Mouse (Mus musculus): Measurements from ENCODE around the gene Clec2d. TPM values are rescaled to one million over a fixed set of nuclear protein-coding genes. Genes with fewer than 3 reads are reported as not detected.
"Not testable (repeated sequence)": the region's sequence is repeated elsewhere in the genome, so short reads cannot be mapped to it uniquely, and the experiment has no call there.

The Clec2d gene
- polyA plus RNA-seq, 1 experiment from 2014 or later, result 0.59 TPM

DNA sequence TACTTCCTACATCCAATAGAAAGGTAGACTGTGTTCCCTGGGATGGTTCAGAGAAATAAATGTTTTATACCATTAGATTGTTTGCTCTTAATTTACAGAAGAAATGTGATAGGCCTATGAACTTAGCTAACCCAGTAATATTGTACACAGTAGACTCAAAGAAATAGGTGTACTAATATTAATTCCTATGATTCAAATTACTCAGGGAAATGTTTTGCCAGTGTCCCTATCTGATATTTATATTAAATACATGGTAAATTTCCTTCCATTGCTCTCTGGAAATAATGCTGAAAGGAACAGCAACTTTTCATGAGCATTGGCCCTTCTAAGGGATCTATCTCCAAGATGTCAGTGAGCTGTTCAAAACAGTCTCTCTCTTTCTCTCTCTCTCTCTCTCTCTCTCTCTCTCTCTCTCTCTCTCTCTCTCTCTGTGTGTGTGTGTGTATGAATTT lies 6.8 kb downstream of the Clec2d start:
- no peak for TF ChIP-seq CTCF (IDR thresholded peaks at IDR 0.05; ENCODE audit: low read depth)
- Histone ChIP-seq H3K27ac (ENCODE audit: low read depth) (no peak overlapping the region), H3K9me3 (ENCODE audit: low read depth, low read length) (no peaks in the 10 kb centered on the region), H3K4me2 (no peak overlapping the region), H3K4me1 (ENCODE audit: insufficient read depth) (peaks cover 6% of the 10 kb centered on the region), H3K9ac (no peak overlapping the region), H3K27me3 (ENCODE audit: insufficient read depth, low read length) (no peaks in the 10 kb centered on the region), H3K4me3 (ENCODE audit: low read depth, low read length) (no peak overlapping the region), H3K36me3 (ENCODE audit: insufficient read depth) (peaks cover 30% of the 10 kb centered on the region)
- ATAC-seq (ENCODE audit: insufficient read depth) (no peak), DNase-seq (no peak)

DNA sequence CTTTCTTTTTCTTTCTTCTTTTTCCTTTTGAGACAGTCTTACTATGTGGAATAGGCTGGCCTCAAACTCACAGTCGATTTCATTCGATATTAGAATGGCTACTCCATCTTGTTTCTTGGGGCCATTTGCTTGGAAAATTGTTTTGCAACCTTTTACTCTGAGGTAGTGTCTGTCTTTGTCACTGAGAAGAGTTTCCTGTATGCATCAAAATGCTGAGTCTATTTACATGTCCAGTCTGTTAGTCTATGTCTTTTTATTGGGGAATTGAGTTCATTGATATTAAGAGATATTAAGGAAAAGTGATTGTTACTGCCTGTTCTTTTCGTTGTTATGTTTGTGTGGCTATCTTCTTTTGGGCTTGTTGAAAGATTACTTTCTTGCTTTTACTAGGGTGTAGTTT lies 7.4 kb downstream of the Clec2d start:
- H3K4me1 ChIP-seq (ENCODE audit: insufficient read depth); H3K9ac ChIP-seq; H3K4me2 ChIP-seq; H3K27me3 ChIP-seq (ENCODE audit: insufficient read depth, low read length); H3K9me3 ChIP-seq (ENCODE audit: low read depth, low read length); H3K27ac ChIP-seq (ENCODE audit: low read depth); DNase-seq; H3K4me3 ChIP-seq (ENCODE audit: low read depth, low read length); ATAC-seq (ENCODE audit: insufficient read depth): not testable (repeated sequence)
- H3K36me3 ChIP-seq (ENCODE audit: insufficient read depth), result peaks cover 30% of the 10 kb centered on the region
- WGBS, result 89% methylated on average over 3 of the region's 3 CpGs

DNA sequence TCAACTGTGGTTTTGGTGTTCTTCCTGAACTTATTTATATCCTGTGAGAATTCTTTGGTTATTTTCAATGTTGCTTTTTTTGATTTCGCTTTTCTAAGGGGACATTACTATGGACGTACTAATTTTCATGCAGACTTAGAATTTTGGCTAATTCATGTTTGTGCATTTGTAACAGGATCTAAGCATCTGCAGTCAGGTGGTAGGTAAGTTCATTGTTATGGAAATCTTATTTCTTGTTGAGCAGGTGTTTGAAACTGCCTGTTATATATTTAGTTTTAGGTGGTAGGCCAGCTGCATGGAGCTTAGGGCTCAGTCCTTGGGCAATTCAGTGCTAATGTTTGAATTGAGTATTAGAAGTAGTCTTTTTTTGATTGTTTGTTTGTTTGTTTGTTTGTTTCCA lies 13.0 kb downstream of the Clec2d start:
- no peak overlapping the region for H3K9ac ChIP-seq
- H3K36me3 ChIP-seq (ENCODE audit: insufficient read depth), result no peaks in the 10 kb centered on the region
- ATAC-seq (ENCODE audit: insufficient read depth) (no peak), DNase-seq (no peak)
- no peaks in the 10 kb centered on the region for H3K4me1 ChIP-seq (ENCODE audit: insufficient read depth)
- TF ChIP-seq CTCF (IDR thresholded peaks at IDR 0.05; ENCODE audit: low read depth), result no peak
- no peak overlapping the region for H3K4me2 ChIP-seq
- H3K9me3 ChIP-seq (ENCODE audit: low read depth, low read length), result no peaks in the 10 kb centered on the region
- no peak overlapping the region for H3K4me3 ChIP-seq (ENCODE audit: low read depth, low read length)
- 96% methylated on average over 2 of the region's 2 CpGs for WGBS
- no peak overlapping the region for H3K27ac ChIP-seq (ENCODE audit: low read depth)
- H3K27me3 ChIP-seq (ENCODE audit: insufficient read depth, low read length), result no peaks in the 10 kb centered on the region

DNA sequence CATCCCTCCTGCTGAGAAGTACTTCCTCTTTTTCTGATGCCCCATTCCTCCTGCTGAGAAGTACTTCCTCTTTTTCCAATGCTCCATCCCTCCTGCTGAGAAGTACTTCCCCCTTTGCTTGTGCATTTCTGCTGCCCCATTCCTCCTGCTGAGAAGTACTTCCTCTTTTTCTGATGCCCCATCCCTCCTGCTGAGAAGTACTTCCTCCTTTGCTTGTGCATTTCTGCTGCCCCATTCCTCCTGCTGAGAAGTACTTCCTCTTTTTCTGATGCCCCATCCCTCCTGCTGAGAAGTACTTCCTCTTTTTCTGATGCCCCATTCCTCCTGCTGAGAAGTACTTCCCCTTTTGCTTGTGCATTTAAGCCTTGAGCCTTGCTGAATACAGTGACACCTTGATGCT lies 19.7 kb downstream of the Clec2d start:
- H3K9me3 ChIP-seq (ENCODE audit: low read depth, low read length); H3K27me3 ChIP-seq (ENCODE audit: insufficient read depth, low read length); H3K9ac ChIP-seq; H3K27ac ChIP-seq (ENCODE audit: low read depth); H3K4me3 ChIP-seq (ENCODE audit: low read depth, low read length); DNase-seq; ATAC-seq (ENCODE audit: insufficient read depth); H3K4me2 ChIP-seq; H3K36me3 ChIP-seq (ENCODE audit: insufficient read depth); H3K4me1 ChIP-seq (ENCODE audit: insufficient read depth): not testable (repeated sequence)

- H3K4me1 ChIP-seq (ENCODE audit: insufficient read depth), result no peaks in the 10 kb centered on the region
- DNase-seq (no peak), ATAC-seq (ENCODE audit: insufficient read depth) (no peak)
- H3K27ac ChIP-seq (ENCODE audit: low read depth), result no peak overlapping the region
- H3K36me3 ChIP-seq (ENCODE audit: insufficient read depth), result no peaks in the 10 kb centered on the region
- no peak overlapping the region for H3K4me2 ChIP-seq
- H3K4me3 ChIP-seq (ENCODE audit: low read depth, low read length), result no peak overlapping the region
- 89% methylated on average over 1 of the region's 1 CpGs for WGBS
- no peak for TF ChIP-seq CTCF (IDR thresholded peaks at IDR 0.05; ENCODE audit: low read depth)
- no peaks in the 10 kb centered on the region for H3K27me3 ChIP-seq (ENCODE audit: insufficient read depth, low read length)
- no peaks in the 10 kb centered on the region for H3K9me3 ChIP-seq (ENCODE audit: low read depth, low read length)
- no peak overlapping the region for H3K9ac ChIP-seq
These were observed 21.9 kb downstream of the Clec2d start for GRCm38 (mm10) chr6:129202306-129202705.

DNA sequence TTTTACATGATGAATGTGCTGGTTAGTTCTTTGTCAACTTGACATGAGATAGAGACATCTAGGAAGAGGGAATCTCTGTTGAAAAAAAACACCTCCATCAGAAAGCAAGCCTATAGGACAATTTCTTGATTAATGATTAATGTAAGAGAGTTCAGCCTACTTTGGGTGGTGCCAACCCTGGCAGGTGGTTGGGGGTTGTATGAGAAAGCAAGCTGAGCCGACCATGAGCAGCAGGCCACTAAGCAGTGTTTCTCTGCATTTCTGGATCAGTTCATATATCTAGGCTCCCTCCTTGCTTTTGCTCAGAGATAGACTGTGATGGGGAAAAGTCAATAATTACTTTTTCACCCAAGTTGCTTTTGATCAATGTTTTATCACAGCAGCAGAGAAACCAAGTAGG lies 23.9 kb downstream of the Clec2d start:
- no peaks in the 10 kb centered on the region for H3K9me3 ChIP-seq (ENCODE audit: low read depth, low read length)
- no peak overlapping the region for H3K4me2 ChIP-seq
- WGBS, result 64% methylated on average over 1 of the region's 1 CpGs
- no peak overlapping the region for H3K4me3 ChIP-seq (ENCODE audit: low read depth, low read length)
- no peak overlapping the region for H3K9ac ChIP-seq
- H3K4me1 ChIP-seq (ENCODE audit: insufficient read depth), result no peaks in the 10 kb centered on the region
- H3K27me3 ChIP-seq (ENCODE audit: insufficient read depth, low read length), result no peaks in the 10 kb centered on the region
- H3K27ac ChIP-seq (ENCODE audit: low read depth), result no peak overlapping the region
- DNase-seq, result no peak
- no peak for ATAC-seq (ENCODE audit: insufficient read depth)
- no peaks in the 10 kb centered on the region for H3K36me3 ChIP-seq (ENCODE audit: insufficient read depth)
- TF ChIP-seq CTCF (IDR thresholded peaks at IDR 0.05; ENCODE audit: low read depth), result no peak

DNA sequence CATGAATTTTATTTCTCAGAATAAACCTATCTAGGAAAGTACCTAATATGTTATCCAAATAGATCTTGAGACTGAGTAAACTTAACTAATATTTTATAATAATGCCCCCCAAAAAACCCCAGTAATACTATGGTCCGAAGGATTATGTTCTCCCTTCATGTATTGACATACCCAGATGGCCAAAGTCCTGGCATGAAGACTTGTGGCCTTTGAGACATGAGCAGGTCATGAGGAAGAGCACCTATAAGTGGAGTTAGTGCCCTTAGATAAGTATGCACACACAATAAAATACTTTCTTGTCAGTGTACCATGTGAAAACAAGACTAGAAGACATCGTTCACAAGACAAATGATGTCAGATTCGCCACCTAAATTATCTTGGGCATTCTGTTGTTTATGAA lies 24.4 kb downstream of the Clec2d start:
- no peak for DNase-seq
- ATAC-seq (ENCODE audit: insufficient read depth), result no peak
- Histone ChIP-seq H3K4me1 (ENCODE audit: insufficient read depth) (no peaks in the 10 kb centered on the region), H3K27ac (ENCODE audit: low read depth) (no peak overlapping the region), H3K9me3 (ENCODE audit: low read depth, low read length) (no peaks in the 10 kb centered on the region), H3K36me3 (ENCODE audit: insufficient read depth) (no peaks in the 10 kb centered on the region), H3K9ac (no peak overlapping the region), H3K27me3 (ENCODE audit: insufficient read depth, low read length) (no peaks in the 10 kb centered on the region), H3K4me3 (ENCODE audit: low read depth, low read length) (no peak overlapping the region), H3K4me2 (no peak overlapping the region)
- TF ChIP-seq CTCF (IDR thresholded peaks at IDR 0.05; ENCODE audit: low read depth), result no peak
- WGBS, result 83% methylated on average over 3 of the region's 3 CpGs

DNA sequence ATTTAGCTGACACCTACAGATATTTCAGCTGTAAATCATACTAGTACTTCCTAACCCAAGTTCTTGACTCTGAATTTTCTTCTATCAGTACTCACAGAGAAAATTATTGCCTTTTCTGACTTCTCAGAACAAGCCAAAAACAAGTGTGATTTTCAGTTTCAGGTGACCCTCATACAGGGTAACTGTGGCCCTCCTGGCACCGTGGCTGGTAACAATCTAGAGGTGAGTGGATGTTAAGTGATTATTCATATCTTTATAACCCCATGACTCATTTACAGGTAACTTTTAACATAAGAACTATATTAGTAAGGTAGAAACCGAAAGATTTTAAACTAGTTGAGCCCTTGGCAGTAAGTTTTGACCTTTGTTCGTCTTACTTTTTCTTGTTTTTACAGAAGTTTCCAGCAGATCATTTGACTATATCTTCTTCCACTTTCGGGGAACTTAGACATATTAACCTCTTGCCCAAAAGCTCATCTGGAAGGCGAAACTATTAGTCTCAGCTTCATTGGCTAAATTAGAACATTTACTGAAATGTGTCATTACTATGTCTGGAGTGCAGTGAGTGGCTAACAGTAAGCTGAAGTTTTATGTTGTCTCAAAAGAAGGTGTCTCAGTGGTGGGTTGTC lies 28.6 kb downstream of the Clec2d start:
- no peak for TF ChIP-seq CTCF (IDR thresholded peaks at IDR 0.05; ENCODE audit: low read depth)
- H3K4me3 ChIP-seq (ENCODE audit: low read depth, low read length), result no peak overlapping the region
- WGBS, result 87% methylated on average over 5 of the region's 5 CpGs
- H3K9me3 ChIP-seq (ENCODE audit: low read depth, low read length), result no peaks in the 10 kb centered on the region
- H3K4me1 ChIP-seq (ENCODE audit: insufficient read depth), result no peaks in the 10 kb centered on the region
- no peak overlapping the region for H3K4me2 ChIP-seq
- ATAC-seq (ENCODE audit: insufficient read depth) (no peak), DNase-seq (no peak)
- H3K27me3 ChIP-seq (ENCODE audit: insufficient read depth, low read length), result no peaks in the 10 kb centered on the region
- H3K9ac ChIP-seq, result no peak overlapping the region
- no peaks in the 10 kb centered on the region for H3K36me3 ChIP-seq (ENCODE audit: insufficient read depth)
- H3K27ac ChIP-seq (ENCODE audit: low read depth), result no peak overlapping the region
